Mouse (Mus musculus): ENCODE measurements around the gene Pecr. TPM values are rescaled to one million over a fixed set of nuclear protein-coding genes. Genes with fewer than 3 reads are reported as not detected.
"Not testable (repeated sequence)": the region's sequence is repeated elsewhere in the genome, so short reads cannot be mapped to it uniquely, and the experiment has no call there.

Gene Pecr
- polyA plus RNA-seq, 2 experiments, result 20.5 to 31.2 TPM

DNA sequence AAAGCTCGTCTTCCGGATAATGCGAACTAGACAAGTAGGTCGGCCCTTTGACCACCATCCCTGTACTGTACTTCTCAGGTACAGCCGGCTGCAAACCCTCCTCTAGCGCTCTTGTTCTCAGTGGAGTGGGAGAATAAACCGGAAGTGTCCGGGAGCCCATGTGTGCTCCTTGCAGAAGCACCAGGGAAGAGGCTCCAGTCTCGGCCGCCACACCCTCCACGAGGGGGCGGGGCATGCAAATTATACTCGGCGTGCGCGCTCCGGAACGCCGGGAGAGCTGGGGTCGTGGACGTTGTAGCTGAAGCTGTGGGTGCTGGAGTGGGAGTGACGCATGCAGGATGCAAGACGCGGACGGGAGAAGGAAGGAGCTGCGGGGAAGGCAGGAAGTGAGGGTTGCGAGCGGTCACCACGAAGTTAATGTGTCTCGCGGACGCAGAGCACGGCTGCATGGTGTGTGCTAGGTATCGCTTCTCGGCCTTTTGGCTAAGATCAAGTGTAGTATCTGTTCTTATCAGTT is 29.5 kb downstream of the Pecr start:
- 2% methylated on average over 34 of the region's 35 CpGs for WGBS
- TF ChIP-seq POLR2A (IDR thresholded peaks at IDR 0.05; ENCODE audit: borderline replicate concordance, extremely low read depth, insufficient read depth, insufficient read length), result no peak
- H3K4me3 ChIP-seq (replicated peaks; ENCODE audit: low read length), result peak overlapping the region; percentile 41
- peaks cover 9% of the 10 kb centered on the region; the same call in 1 of the 2 replicates for H3K4me1 ChIP-seq (ENCODE audit: control insufficient read depth, insufficient read depth, low read length)
- H3K36me3 ChIP-seq (ENCODE audit: control insufficient read depth, insufficient read depth, low read length), result 0 out of 2 replicates have a peak, but pooled peaks cover 5% of the 10 kb centered on the region
- DNase-seq (ENCODE audit: low spot score) (peak; percentile 84), ATAC-seq (ENCODE audit: low FRiP score, low read depth) (peak; percentile 91)
- H3K27me3 ChIP-seq (ENCODE audit: control insufficient read depth, insufficient read depth, low read length), result no peaks in the 10 kb centered on the region
- peak overlapping the region; percentile 88 for H3K27ac ChIP-seq (replicated peaks; ENCODE audit: low read depth, low read length)
- peak overlapping the region; percentile 66 for H3K9ac ChIP-seq (ENCODE audit: low read depth, low read length, severe bottlenecking)
- peak overlapping the region; percentile 64 for H3K4me2 ChIP-seq (replicated peaks; ENCODE audit: low read depth, low read length, severe bottlenecking)
- no peaks in the 10 kb centered on the region for H3K9me3 ChIP-seq (ENCODE audit: control insufficient read depth, low read length)

DNA sequence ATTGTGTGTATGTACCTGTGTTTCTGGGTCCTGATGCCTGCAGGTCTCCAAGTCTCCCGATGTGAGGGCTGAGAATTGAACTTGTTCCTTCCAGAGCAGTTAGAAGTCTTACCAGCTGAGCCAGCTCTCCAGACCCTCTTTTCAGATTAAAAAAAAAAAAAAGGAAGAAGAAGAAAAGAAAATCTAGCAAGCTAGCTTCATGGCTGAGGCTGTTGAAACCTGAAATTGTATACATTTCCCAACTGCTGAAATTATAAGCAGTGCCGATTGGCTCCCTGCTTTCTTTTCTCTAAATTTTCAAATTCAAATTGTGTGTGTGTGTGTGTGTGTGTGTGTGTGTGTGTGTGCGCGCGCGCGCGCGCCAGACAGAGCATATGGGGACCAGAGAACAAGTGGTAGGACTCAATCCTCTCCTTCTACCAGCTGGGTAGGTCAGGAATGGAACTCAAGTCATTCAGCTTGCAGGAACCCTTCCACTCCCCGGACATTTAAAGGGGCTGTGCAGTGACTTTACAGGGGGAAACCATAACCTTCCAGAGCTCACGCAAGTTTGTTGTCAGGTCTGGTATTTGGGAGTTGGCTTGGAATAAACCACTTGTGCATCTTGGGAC is 30.1 kb downstream of the Pecr start:
- ATAC-seq (ENCODE audit: low FRiP score, low read depth) (no peak), DNase-seq (ENCODE audit: low spot score) (peak; percentile 12)
- H3K27ac ChIP-seq (replicated peaks; ENCODE audit: low read depth, low read length), result peak overlapping the region; percentile 33; the same call in 1 of the 2 replicates
- peak overlapping the region; percentile 41 for H3K4me3 ChIP-seq (replicated peaks; ENCODE audit: low read length)
- H3K4me1 ChIP-seq (ENCODE audit: control insufficient read depth, insufficient read depth, low read length), result peaks cover 9% of the 10 kb centered on the region; the same call in 1 of the 2 replicates
- WGBS, result 35% methylated on average over 11 of the region's 11 CpGs
- no peaks in the 10 kb centered on the region for H3K9me3 ChIP-seq (ENCODE audit: control insufficient read depth, low read length)
- TF ChIP-seq POLR2A (IDR thresholded peaks at IDR 0.05; ENCODE audit: borderline replicate concordance, extremely low read depth, insufficient read depth, insufficient read length), result no peak
- peak overlapping the region; percentile 64 for H3K4me2 ChIP-seq (replicated peaks; ENCODE audit: low read depth, low read length, severe bottlenecking)
- H3K9ac ChIP-seq (ENCODE audit: low read depth, low read length, severe bottlenecking), result no peak overlapping the region
- H3K27me3 ChIP-seq (ENCODE audit: control insufficient read depth, insufficient read depth, low read length), result no peaks in the 10 kb centered on the region
- 0 out of 2 replicates have a peak, but pooled peaks cover 4% of the 10 kb centered on the region for H3K36me3 ChIP-seq (ENCODE audit: control insufficient read depth, insufficient read depth, low read length)

DNA sequence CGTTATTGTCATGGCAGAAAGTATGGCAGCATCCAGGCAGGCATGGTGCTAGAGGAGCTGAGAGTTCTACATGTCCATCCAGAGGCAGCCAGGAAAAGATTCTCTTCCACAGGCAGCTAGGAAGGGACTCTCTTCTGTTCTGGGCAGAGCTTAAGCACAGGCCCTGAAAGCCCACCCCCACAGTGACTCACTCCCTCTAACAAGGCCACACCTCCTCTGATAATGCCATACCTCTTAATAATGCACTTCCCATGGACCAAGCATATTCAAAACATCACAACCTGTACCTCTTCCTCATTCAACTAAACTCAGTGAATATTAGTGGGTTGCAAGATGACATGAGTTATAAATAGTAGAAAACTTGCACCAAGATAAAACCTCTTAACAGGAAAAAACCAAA is 32.3 kb downstream of the Pecr start:
- H3K27me3 ChIP-seq (ENCODE audit: control insufficient read depth, insufficient read depth, low read length), result no peaks in the 10 kb centered on the region
- no peak overlapping the region for H3K4me2 ChIP-seq (replicated peaks; ENCODE audit: low read depth, low read length, severe bottlenecking)
- 77% methylated on average over 1 of the region's 1 CpGs for WGBS
- no peaks in the 10 kb centered on the region for H3K36me3 ChIP-seq (ENCODE audit: control insufficient read depth, insufficient read depth, low read length)
- H3K27ac ChIP-seq (replicated peaks; ENCODE audit: low read depth, low read length), result no peak overlapping the region
- peaks cover 9% of the 10 kb centered on the region; the same call in 1 of the 2 replicates for H3K4me1 ChIP-seq (ENCODE audit: control insufficient read depth, insufficient read depth, low read length)
- H3K4me3 ChIP-seq (replicated peaks; ENCODE audit: low read length), result no peak overlapping the region
- no peak for TF ChIP-seq POLR2A (IDR thresholded peaks at IDR 0.05; ENCODE audit: borderline replicate concordance, extremely low read depth, insufficient read depth, insufficient read length)
- H3K9me3 ChIP-seq (ENCODE audit: control insufficient read depth, low read length), result no peaks in the 10 kb centered on the region
- no peak for ATAC-seq (ENCODE audit: low FRiP score, low read depth)
- DNase-seq (ENCODE audit: low spot score), result no peak
- no peak overlapping the region for H3K9ac ChIP-seq (ENCODE audit: low read depth, low read length, severe bottlenecking)

DNA sequence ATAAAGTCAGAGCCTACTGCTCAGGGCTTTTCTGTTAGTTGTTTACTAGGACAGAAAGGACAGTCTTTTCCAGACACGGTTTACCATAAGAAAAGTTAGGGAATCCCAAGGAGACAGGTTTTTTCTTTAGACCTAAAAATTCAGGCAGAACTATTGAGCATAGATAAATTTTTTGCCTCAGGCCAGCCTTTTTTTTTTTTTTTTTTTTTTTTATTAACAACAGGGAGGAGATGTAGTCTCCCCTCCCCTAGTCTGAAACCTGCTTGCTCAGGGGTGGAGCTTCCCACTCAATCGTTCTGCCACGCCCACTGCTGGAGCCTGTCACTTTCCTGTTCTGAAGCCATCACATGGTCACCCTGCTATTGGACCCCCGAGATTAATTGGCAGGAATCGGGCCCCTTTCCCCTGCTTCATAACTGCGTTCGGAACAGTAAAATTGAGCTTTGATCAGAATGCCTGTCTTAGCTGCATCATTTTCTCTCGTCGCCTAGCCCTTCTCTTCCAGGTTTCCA is 35.8 kb downstream of the Pecr start:
- 36% methylated on average over 9 of the region's 9 CpGs for WGBS
- not testable (repeated sequence) for ATAC-seq (ENCODE audit: low FRiP score, low read depth); H3K4me2 ChIP-seq (replicated peaks; ENCODE audit: low read depth, low read length, severe bottlenecking)

DNA sequence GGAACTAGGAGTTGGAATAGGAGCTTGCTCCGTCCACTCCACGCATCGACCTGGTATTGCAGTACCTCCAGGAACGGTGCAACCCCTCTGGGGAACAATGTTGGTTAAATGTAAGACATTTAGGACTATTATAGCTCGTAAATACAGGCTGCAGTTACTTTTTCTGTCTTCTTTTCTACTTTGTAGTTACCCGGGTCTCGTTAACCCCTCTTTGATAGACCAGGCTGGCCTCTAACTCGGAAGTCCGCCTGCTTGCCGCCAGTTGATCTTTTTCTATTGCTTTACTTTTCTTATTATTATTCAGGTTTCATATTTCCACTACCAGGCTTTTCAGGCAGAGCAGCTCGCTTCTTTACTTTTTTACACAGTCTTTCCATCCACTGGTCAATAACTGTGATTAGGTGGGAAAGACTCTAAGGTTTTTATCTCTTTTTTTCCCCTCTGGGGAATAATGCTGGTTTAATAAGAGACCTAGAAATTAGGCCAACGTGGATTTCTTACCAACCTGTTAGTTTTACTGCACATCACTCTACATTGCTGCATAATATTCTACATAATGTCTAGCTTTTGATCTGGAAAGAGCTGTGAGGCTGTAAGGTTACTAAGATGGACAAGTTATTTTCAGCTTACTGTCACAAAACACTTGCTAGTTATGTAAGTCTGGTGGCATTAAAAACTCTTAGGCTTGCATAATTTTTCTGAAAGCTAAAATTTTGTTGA is 39.6 kb downstream of the Pecr start:
- DNase-seq (ENCODE audit: low spot score), result peak; percentile 93
- no peak overlapping the region for H3K9ac ChIP-seq (ENCODE audit: low read depth, low read length, severe bottlenecking)
- WGBS, result under 1% methylated on average over 12 of the region's 12 CpGs

More for the DNA sequence above, 35.8 kb downstream of the Pecr start:
- not testable (repeated sequence) for H3K9ac ChIP-seq (ENCODE audit: low read depth, low read length, severe bottlenecking); H3K36me3 ChIP-seq (ENCODE audit: control insufficient read depth, insufficient read depth, low read length); DNase-seq (ENCODE audit: low spot score); H3K9me3 ChIP-seq (ENCODE audit: control insufficient read depth, low read length); H3K4me3 ChIP-seq (replicated peaks; ENCODE audit: low read length); H3K27me3 ChIP-seq (ENCODE audit: control insufficient read depth, insufficient read depth, low read length); H3K4me1 ChIP-seq (ENCODE audit: control insufficient read depth, insufficient read depth, low read length); H3K27ac ChIP-seq (replicated peaks; ENCODE audit: low read depth, low read length)

More for the DNA sequence above, 39.6 kb downstream of the Pecr start:
- Histone ChIP-seq H3K4me3 (replicated peaks; ENCODE audit: low read length) (peak overlapping the region; percentile 38), H3K27me3 (ENCODE audit: control insufficient read depth, insufficient read depth, low read length) (no peaks in the 10 kb centered on the region), H3K4me2 (replicated peaks; ENCODE audit: low read depth, low read length, severe bottlenecking) (peak overlapping the region; percentile 52), H3K9me3 (ENCODE audit: control insufficient read depth, low read length) (no peaks in the 10 kb centered on the region), H3K27ac (replicated peaks; ENCODE audit: low read depth, low read length) (peak overlapping the region; percentile 98; the same call in 1 of the 2 replicates), H3K4me1 (ENCODE audit: control insufficient read depth, insufficient read depth, low read length) (no peaks in the 10 kb centered on the region), H3K36me3 (ENCODE audit: control insufficient read depth, insufficient read depth, low read length) (no peaks in the 10 kb centered on the region)
- ATAC-seq (ENCODE audit: low FRiP score, low read depth), result no peak; the same call in 1 of the 2 replicates
- 0 out of 2 replicates have a peak, but pooled peaks have one; percentile 49 for TF ChIP-seq POLR2A (IDR thresholded peaks at IDR 0.05; ENCODE audit: borderline replicate concordance, extremely low read depth, insufficient read depth, insufficient read length)

Data from limb, embryonic 14.5 days (tissue).